Mouse (Mus musculus) CD4-positive, CD25-positive, alpha-beta regulatory T cell, adult 4 months (primary cell): Measurements from ENCODE around the gene Fgd5. TPM values are rescaled to one million over a fixed set of nuclear protein-coding genes. Genes with fewer than 3 reads are reported as not detected.

ENCODE experiments used
- ATAC-seq: one replicate; pipeline ENCODE4 v1.8.0; 2017
- polyA plus RNA-seq, 2 experiments: library from polyadenylated mRNA; unstranded; fragments of 100-300 nt; shearing (Covaris generic); gene quantifications; one replicate each; pipeline ENCODE4 v1.2.1; 2017

The Fgd5 gene
- polyA plus RNA-seq, 2 experiments from 2014 or later: 0.08 TPM; not detected in 1

DNA sequence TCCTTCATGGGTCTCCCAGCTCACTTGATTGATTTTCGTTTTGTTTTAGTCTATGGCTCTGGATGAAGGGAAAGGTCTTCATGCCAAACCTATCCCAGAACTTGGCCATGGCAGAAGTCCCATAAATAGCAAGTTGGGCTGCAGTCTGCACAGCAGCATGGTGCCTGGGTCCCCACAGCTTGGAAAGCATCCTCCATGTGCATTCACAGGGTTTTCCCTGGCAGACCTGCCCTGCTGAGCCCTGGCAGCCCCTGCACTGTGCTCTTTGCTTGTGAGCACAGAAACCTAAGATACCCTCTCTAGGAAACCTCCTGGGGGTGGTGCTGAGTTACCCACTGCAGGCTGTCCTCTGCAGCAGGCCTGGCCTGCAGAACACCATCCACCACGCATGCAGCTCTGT, 32.2 kb downstream of the Fgd5 start:
- no peak for ATAC-seq

DNA sequence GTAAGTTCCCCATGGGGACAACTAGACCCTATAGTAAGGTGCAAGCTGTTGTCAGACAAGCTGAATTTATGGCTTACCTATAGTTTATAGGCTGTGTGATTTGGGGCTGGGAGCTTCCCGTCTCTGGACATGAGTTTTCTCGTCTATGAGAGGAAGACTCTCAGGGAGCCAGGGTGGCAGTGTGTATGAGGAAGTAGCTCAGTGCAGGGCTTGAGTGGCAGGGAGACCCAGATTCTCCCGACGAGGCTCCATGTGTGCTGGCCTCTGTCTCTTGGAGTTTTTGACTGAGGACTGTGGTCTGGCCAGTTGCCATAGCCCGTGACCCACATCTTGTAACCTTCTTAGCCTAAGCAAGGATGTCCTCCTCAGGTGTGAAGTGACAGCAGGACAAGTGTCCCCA, 33.7 kb downstream of the Fgd5 start:
- ATAC-seq: no peak

DNA sequence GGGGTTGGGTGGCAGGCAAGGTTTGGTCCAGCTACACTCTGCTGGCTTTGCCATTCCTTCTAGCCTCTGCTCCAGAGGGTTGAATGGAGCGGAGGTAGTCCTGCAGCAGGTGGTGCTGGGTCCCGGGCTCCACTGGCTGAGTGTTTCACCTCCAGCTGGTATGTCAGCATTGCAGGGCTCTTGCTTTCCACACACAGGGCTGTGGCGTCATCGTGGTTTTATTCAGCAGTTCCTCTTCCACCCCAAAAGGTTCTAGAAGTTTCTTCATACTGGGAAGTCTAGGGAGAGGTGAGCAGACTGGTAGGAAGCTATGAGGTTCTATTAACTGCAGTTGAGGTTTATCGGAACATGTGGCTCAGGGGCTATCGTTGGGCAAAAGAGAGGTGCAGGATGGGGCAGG, 34.4 kb downstream of the Fgd5 start:
- ATAC-seq: no peak

DNA sequence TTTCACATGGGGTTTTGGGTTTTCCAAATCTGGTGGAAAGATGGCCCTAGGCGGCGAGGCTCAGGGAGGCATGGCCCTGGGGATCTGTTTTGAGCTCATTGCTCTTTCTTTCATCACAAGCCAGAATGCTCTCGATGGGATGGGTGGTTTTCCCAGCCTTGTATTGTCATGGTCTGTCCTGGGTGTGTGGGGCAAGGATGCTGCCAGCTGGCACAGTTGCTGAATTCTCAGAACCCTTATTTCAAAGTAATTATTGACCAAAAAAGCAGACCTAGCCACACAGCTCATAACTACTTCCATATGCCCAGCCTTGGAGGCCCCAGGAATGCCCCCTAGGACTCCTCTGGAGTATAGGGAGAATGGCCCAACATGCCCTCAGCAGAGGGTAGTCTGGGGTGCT, 34.9 kb downstream of the Fgd5 start:
- no peak for ATAC-seq

DNA sequence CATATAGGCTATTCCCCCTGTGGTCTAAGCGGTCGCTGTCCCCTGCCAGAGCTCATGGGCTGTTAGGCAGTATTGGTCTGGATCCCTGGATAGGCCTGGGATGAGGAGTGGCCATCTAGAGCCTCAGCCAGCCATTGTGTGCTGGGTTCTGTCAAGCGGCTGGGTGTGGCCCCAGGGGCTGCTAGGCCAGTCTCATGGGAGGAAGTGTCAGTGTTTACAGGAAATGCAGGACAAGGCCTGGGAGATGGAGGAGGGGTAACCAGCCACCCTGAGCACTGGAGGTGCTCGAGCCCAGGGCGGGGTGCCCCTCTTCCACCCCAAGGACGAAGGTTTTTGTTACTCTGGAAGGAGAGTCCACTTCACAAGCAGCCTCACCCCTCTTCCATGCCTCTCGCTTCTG, 36.3 kb downstream of the Fgd5 start:
- ATAC-seq: no peak

DNA sequence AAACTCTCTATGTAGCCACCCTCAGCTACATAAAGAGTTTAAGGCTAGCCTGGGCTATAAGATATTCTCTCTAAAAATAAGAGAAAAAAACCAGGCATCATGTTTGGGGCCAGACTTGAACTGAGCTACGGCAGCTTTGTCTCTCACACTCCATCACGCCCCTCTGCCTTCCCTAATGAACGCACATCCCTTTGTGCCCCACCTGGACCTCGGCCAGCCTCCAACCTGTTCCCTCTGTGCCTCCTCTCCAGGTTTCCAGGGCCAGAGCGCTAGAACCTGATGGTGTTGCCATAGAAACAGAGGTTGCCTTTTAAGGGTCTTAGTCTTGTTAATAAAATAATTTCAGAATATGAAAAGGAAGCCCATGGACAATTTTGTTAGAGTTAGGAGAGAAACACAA, 37.2 kb downstream of the Fgd5 start:
- ATAC-seq: no peak

DNA sequence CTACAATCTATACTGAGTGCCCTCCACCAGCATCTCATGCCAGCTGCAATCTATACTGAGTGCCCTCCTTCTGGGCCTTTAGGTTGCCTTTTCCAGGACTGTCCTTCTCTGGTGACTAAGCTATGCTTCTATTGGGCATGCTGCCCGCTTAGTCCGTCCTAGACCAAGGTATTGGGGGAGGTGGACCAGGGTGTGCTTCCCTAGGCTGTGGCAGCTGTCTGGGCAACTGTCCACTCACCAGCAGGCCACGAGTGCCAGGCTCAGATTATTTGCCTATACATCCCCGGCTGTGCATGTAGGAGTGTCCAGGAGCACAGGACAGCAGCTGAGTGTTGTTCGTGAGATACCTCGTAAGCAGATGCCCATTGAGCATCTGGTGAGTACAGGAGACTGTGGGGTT, 38.1 kb downstream of the Fgd5 start:
- ATAC-seq: no peak

DNA sequence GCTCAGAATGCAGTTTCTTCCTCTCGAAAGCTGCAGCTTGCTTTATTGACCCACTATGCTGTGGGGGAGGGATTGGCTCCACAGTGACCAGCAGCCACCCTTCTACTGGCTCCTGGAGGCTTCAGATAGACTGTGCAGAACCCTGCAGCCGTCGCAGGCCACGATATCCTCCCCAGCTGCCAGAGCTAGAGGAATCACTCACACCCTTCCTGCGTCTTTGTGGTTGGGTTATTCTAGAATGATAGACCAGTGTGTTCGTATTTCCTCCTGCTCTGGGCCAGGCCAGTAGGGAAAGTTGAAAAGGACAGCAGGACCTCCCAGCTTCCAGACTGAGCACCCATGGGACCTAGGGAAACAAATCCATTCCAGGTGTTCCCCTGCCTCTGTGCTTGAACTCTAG, 39.7 kb downstream of the Fgd5 start:
- no peak for ATAC-seq

DNA sequence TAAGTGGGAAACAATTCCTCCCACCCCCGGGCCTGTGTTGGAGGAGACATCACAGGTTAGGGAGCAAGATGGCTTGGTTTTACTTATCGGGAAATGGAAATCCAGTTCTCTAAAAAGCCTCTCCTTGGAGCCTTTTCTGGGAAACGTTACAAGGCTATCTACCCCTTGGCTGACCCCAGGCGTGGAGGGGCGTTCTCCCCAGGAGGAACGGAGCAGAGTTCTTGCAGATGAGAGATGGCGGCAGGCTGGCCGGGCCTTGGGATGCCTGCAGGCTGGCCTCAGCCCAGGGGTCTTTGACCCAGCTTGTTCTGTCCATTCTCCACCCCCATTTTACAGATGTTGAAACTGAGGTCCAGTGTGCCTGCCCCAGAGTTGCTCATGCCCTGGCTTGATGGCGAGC, 42.4 kb downstream of the Fgd5 start:
- no peak for ATAC-seq

DNA sequence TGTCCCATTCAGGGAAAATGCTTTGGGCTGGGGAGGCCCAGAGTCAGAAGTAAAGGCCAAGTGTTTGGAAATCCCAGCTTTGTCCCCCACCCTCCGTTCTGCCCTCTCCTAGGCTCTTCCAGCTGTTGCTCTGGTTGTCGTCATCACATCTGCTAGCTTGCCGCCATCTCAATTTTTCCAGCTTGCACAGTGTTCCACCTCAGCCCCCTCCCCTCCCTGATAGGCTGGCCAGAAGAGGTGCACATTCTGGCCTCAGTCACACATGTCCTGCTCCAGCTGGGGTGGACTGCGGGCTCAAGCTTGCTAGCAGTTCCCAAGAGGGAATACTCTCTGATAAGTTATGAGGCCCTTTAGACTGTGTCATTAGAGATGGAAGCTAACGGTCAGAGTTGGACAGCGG, 42.8 kb downstream of the Fgd5 start:
- ATAC-seq: no peak

DNA sequence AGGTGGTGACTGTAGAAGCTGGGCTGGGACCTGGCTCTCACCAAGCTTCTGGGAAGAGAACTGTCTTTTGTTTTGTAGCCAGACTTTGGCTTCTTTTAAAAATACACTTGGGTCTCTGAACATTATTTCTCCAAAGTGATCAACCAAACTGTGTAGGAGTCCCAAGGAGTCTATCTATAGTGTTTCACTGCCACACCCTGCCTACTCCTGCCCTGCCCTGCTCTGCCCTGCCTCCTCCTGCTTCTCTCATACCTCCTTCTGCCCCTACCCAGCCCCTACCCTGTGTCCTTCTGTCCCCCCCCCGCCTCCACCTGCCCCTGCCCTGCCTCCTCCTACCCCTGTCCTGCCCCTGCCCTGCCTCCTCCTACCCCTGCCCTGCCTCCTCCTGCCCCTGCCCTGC, 46.6 kb downstream of the Fgd5 start:
- no peak for ATAC-seq

DNA sequence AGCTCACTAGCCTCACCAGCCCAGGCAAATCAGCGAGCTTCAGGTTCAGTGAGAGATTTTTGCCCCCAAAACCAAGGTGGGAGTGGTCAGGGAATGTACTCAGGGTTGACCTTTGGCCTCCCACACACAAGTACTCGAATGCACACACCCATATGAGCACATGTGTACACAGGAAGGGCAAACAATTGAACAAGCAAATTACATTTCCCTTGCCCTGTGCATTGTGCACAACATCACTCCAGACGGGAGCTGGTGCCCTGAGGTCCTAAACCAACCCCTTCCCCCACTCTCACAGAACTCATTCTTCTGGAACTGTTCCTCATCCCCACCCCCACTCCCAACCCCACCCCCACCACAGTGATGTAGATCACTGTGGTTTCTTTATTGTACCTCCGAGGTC, 48.7 kb downstream of the Fgd5 start:
- ATAC-seq: no peak

DNA sequence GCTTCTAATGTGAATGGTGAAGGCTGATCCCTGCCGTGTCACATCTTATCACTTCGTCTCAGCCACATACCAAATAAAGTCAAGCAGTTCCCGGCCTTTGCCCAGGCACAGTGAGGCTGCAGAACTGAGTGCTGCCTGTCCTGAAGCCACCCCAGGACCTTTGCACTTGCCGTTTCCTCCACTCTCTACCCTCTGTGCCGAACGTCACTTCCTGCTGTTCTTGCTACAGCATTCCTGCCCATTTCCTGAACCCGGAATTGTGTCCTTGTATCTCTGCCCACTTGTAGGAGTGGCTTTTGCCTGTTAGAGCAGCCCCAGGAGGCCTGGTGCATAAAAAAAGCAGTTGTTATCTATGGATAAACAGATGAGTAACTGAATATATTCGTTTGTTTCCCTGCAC, 52.0 kb downstream of the Fgd5 start:
- ATAC-seq: no peak

DNA sequence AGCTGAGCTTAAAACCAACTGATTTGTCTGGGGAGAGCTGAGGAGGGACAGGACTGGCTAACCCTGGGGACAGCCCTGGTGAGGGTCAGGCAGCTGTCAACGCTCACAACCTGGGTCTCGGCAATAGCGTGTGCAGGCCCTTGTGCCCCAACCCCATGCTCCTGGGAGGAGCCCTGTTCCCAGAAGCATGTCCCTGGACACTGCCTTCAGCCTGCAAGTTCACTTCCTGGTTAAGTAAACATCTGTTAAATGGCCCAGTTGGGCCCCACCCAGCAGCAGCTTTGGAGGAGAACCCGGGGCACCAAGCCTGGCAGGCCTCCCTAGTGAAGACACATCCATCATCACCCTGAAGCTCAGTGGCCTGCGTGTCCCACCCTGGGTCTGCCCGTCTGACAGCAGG, 56.0 kb downstream of the Fgd5 start:
- ATAC-seq: no peak

DNA sequence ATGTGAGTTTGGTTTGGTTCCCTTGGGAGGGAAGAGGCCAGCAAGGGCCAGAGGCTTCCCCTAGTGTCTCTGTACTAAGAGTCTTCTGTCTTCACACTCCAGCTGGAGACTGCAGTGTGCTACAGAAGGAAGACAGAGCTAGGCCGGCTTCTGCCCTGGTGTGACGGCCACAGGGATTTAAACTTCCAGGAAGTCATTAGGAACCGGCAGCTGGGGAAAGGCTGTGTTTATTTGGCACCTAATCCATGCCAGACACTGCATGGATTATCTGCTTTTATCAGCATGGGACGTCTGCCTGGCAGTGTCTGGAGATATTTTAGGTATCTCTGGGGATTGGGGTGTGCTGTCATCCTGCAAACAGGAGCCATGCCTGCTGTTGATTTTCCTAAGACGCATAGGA, 57.7 kb downstream of the Fgd5 start:
- ATAC-seq: no peak

DNA sequence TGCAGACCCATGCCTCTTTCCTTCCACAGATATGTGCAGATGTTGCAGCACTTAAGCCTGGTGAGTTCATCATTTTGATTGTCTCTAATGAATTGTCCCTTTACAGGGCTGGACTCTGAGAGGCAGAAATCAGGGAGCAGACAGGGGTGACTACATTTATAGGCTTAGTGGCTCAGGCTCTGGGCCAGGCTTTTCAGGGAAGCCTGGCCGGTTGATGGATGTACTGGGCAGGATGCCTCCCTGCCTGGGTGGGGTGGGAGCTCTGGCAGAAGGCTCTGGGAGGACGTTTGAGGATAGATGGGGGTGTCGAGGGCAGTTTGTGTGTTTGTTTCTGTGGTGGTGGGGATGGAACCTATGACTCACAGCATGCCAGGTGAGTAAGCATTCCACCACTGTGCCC, 59.5 kb downstream of the Fgd5 start:
- ATAC-seq: no peak

DNA sequence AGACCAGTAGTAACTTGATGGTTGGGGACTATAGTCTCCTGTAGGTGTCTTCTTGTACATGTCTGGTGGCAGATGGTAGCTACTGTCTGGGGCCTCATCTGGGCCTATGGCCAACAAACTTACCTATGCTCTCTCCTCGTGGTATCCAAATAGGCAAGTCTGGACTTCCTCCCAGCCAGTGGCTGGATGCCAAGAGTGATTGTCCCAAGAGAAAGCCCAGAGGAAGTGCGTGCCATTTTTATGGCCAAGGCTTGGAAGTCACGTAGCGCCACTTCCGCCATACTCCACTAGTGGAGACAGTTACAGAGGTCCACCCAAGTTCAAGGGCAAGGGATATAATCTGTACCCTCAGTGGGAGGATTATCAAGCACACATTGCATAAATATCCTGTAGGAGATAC, 62.6 kb downstream of the Fgd5 start:
- no peak for ATAC-seq

DNA sequence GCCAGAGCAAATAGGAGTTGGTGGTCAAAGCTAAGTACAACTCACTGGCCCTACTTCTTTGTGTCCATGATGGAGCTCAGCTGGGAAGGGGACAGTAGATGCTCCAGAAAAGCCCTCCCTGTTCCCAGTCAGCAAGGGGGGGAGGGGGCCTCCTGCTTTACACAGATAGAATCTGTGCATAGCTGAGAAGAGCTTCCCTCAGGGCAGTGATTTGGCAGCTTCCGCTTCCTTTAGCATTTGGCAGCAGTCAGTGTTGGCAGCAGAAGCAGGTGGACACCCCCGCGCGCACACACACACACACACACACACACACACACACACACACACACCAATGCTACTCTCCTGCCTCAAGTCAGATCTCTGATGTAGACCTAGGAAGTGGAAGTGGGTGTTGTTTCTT, 63.4 kb downstream of the Fgd5 start:
- ATAC-seq: no peak

DNA sequence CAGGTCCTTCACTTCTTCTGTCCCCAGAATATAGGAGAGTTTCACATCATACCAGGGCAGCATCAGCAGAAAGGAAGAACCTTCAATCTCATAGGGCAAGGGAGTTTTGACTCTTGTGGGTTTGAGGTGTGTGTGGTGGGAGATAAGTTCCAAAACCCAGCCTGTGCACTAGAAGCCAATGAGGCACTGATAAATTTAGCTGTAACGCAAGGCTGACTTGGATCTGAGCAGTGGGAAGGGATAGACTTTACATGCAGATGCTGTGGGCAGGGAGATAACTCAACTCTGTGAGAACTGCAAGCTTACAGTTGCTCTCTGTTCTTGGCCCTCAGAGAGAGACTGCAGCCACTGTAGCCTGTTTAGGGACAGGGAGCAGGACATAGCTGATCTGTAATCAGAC, 64.2 kb downstream of the Fgd5 start:
- ATAC-seq: no peak

DNA sequence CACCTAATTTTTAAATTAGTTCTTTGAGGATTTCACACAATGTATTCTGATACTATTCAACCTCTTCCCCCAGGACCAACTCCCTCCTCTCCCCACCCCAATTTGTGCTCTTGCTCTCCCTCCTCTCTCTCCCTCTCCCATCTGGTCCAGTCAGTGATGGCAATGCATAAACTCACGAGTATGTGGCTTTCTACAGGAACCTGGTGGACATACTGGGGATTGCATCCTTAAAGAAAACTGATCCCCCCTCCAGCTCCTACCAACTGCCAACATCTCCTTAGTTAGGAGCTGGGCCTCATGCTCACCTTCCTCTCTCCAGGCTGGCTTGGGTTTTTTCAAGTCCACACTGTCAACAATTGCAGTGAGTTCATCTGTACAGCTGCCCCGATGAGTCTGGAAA, 79.1 kb downstream of the Fgd5 start:
- ATAC-seq: no peak

DNA sequence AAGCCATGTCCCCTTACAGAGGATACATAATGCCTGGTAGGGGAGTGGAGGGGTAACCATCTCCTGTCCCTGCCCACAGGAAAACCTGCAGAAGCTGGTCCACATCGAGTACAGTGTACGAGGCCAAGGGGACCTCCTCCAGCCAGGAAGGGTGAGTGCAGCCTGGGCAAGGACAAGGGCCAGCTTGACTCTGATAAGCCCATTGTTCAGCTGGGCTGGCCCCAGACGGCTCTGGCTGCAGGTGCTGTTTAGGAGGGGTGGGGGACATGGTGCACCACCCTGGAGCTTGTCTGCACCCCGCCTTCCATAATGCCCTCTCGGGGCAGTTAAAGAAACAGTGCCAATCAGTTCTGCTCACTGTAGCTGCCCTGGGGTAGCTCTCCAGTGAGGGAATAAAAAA, 83.0 kb downstream of the Fgd5 start:
- ATAC-seq: no peak

DNA sequence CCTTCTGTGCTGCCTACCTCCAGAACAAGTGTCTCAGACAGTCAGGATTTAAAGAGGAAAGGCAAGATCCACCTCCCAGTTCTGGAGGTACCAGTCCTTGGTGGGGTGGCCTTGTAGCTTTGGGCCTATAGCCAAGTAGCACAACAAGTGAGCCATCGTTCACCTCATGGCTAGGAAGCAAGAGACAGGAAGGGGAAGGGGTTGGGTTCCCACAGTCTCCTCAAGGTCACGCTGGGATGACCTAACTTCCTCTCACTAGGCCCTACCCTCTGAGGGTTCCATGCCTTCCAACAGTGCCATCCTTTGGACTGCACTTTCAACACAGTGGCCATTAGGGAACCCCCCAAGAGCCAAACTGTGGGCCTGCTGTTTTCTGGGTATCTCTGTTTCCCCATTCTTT, 84.8 kb downstream of the Fgd5 start:
- ATAC-seq: no peak

DNA sequence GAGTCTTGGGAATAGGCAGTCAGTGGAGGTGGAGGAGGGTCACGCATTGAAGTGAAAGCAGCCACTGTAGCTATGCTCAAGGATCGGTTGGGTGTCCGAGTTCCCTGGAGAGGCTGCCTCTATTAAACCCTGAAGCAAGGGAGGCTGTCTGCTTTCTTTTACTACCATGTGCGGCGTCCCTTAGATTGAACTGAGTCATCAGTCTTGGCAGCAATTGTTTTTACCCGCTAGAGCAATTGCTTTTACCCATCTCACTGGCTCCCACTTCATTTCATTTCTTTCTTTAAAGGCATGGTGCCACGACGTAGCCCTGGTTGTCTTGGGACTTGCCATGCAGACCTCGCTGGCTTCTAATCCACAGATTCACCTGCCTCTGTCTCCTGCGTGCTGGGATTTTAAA, 85.4 kb downstream of the Fgd5 start:
- ATAC-seq: no peak

DNA sequence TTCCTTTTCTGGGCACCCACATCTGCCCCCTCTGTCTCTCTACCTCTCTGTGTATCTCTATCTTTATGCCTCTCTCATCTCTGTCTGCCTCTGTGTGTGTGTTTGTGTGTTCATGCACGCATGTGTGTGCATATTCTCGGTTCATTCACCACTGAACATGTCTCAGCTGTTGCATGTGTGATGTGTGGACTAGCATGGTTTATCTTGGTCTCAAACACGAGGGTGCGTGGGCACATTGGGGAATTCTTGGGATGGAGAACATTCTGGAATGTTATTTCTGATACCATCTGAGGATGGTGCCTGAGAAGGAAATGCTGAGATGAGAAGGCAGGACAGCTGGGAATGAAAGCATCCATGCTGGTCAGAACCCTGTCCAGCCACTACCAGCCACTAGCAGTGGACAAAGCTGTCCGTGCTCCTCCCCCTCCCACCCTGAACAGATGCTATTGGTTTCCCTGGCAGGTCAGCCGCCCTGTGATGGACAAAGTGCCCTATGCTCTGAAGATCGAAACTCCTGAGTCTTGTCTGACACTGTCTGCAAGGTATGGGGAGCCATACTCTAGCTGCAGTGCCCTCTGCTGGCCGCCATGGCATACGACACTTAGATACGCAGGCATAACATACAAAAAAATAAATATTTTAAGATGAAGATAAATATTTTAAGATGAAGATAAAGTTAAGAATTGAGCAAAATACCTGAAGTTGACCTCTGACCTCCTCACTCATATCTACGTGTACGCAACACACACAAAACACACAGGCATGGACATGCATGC, 87.2 kb downstream of the Fgd5 start:
- no peak for ATAC-seq

DNA sequence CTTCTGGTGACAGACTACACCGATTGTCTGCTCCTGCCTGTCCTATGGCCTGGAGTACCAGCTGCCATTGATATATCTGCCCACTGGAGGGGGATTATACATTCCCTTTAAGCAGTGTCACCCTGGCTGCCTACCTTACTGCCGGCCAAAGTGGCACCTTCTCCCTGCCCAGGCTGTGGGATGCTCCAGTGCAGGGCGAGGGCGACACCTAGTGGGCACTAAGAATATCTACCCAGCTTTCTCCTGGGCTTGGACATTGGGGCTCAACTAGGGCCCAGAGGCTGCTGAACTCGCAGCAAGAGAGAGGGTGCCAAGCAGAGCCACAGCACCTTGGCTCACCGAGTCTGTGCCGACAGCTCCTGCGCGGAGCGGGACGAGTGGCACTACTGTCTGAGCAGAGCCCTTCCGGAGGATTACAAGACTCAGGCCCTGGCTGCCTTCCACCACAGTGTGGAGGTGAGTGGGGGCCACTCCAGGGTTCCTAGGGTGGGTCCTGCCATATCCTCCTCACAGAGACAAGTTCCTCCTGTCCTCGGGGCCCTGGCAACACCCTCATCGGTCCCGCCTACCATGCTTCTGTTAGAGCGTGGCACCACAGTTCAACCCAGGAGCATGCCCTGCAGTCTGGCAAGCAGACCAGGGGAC, 88.6 kb downstream of the Fgd5 start:
- ATAC-seq: peak; percentile 80
